Mouse (Mus musculus) forebrain, postnatal 0 days (tissue): Measurements from ENCODE around the gene Cacfd1. TPM values are rescaled to one million over a fixed set of nuclear protein-coding genes. Genes with fewer than 3 reads are reported as not detected.

Experiments used
- ATAC-seq: fragments of 200-750 bp; cut with Nextera tagmentation; 2 replicates; pipeline ENCODE4 v1.8.0; 2017; ENCODE audit warnings: mild to moderate bottlenecking, moderate library complexity
- DNase-seq: peaks from one replicate; pipeline ENCODE4 v3.0.0-alpha.2; 2015
- H3K27ac ChIP-seq: fragments of 300-500 bp; sonication (generic); 2 replicates; pipeline ENCODE4 v1.5.1; 2014; ENCODE audit warnings: low read depth, mild to moderate bottlenecking, antibody characterized with exemption, low read length, moderate library complexity, mixed read lengths
- H3K27me3 ChIP-seq: fragments of 300-500 bp; sonication (generic); 2 replicates; pipeline ENCODE4 v1.6.1; 2014; ENCODE audit warnings: mild to moderate bottlenecking, low read length, mixed read lengths; ENCODE audit not compliant: insufficient read depth
- H3K36me3 ChIP-seq: fragments of 300-500 bp; sonication (generic); 2 replicates; pipeline ENCODE4 v1.6.1; 2014; ENCODE audit warnings: mild to moderate bottlenecking, moderate library complexity; ENCODE audit not compliant: insufficient read depth
- H3K4me1 ChIP-seq: fragments of 300-500 bp; sonication (generic); 2 replicates; pipeline ENCODE4 v1.6.1; 2014; ENCODE audit warnings: antibody characterized with exemption; ENCODE audit not compliant: insufficient read depth
- H3K4me2 ChIP-seq: fragments of 300-500 bp; sonication (generic); 2 replicates; pipeline ENCODE4 v1.6.1; 2014; ENCODE audit warnings: low read depth, mild to moderate bottlenecking, moderate library complexity
- H3K4me3 ChIP-seq: fragments of 300-500 bp; sonication (generic); 2 replicates; pipeline ENCODE4 v1.5.1; 2014; ENCODE audit warnings: low read depth, low read length, mixed read lengths
- H3K9ac ChIP-seq: fragments of 300-500 bp; sonication (generic); 2 replicates; pipeline ENCODE4 v1.6.1; 2014; ENCODE audit warnings: mild to moderate bottlenecking
- H3K9me3 ChIP-seq: fragments of 300-500 bp; sonication (generic); 2 replicates; pipeline ENCODE4 v1.6.1; 2016; ENCODE audit warnings: low read length
- CTCF ChIP-seq: sonication (generic); IDR thresholded peaks from 2 replicates; pipeline ENCODE4 v1.5.1; 2016; ENCODE audit warnings: antibody characterized with exemption, control low read depth, low read depth
- WGBS: fragments of 180-500 bp; shearing (Covaris S2); extraction: QIAGEN DNeasy Blood & Tissue Kit; methylation state at CpG from one replicate; pipeline ENCODE4 v1.1.7; 2014; 5-methylcytosine and 5-hydroxymethylcytosine counted together
- polyA plus RNA-seq: library from polyadenylated mRNA; unstranded; fragments of >200 nt; fragmentation: Nextera tagmentation; extraction: Ambion mirVana; gene quantifications from 2 replicates; pipeline ENCODE4 v1.2.1, GENCODE M21; 2015
- total RNA-seq: library from RNA; depleted of rRNA; stranded (reverse); fragments of >200 nt; gene quantifications from 2 replicates; pipeline ENCODE4 v1.2.3, GENCODE M21; 2014; rRNA removed

The Cacfd1 gene
- total RNA-seq (42.7 and 48.5 TPM in 2 replicates), polyA plus RNA-seq (69.6 and 96.3 TPM in 2 replicates)

DNA sequence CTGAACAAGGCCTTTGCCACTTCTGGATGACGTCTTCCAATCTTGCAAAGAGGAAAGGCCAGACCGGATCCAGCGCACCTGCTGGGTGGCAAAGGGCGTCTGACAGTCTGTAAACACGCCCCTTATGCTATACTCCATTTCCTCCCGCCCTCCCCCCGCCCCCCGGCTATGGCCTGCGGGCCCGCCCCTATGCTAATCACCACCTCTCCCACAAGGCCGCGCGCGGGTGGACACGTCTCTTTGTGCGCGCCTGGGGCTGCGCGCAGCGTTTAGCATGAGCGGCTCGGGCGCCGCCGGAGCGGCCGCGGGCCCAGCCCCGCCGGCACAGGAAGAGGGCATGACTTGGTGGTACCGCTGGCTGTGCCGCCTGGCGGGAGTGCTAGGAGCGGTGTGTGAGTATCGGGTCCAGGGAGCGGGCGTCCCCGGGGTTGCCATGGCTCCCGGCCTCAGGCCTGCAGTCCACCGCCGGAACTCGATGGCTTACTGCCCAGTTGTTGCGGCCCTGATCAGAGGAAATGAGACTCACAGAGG, at the start of gene Cacfd1:
Gene Cacfd1, plus strand, starts transcription at position 213 of the 531 bp plus-strand sequence.
- Histone ChIP-seq H3K27ac (peak within 1 kb of the TSS; percentile 81), H3K4me1 (peaks cover 18% of the 10 kb centered on the region), H3K9ac (peak within 1 kb of the TSS; percentile 85), H3K4me3 (peak within 1 kb of the TSS; percentile 77), H3K4me2 (peak within 1 kb of the TSS; percentile 86), H3K36me3 (peaks cover 10% of the 10 kb centered on the region), H3K9me3 (no peaks in the 10 kb centered on the region), H3K27me3 (no peaks in the 10 kb centered on the region)
- ATAC-seq: peak; percentile 97
- WGBS: under 1% methylated on average over 40 of the region's 43 CpGs
- DNase-seq: peak; percentile 94
- TF ChIP-seq CTCF: peak; percentile 28; the same call in 1 of the 2 replicates

DNA sequence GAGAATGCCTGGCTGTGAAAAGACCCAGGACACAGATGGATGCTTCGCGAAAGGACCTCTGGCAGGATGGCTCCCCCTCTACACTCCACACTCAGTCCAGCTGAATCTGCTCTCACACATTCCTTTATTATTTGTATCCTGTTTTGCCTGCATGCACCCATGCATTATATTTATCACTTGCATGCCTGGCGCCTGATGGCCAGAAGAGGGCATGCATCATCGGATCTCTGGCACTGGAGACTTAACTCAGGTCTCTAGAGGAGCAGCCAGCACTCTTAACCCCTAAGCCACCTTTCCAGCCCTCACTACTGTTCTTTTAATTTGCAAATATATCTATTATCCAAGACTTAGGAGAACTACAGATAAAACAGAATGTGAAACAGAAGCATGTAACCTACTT, 49.0 kb upstream of the Cacfd1 start:
- no peak overlapping the region for H3K9ac ChIP-seq

DNA sequence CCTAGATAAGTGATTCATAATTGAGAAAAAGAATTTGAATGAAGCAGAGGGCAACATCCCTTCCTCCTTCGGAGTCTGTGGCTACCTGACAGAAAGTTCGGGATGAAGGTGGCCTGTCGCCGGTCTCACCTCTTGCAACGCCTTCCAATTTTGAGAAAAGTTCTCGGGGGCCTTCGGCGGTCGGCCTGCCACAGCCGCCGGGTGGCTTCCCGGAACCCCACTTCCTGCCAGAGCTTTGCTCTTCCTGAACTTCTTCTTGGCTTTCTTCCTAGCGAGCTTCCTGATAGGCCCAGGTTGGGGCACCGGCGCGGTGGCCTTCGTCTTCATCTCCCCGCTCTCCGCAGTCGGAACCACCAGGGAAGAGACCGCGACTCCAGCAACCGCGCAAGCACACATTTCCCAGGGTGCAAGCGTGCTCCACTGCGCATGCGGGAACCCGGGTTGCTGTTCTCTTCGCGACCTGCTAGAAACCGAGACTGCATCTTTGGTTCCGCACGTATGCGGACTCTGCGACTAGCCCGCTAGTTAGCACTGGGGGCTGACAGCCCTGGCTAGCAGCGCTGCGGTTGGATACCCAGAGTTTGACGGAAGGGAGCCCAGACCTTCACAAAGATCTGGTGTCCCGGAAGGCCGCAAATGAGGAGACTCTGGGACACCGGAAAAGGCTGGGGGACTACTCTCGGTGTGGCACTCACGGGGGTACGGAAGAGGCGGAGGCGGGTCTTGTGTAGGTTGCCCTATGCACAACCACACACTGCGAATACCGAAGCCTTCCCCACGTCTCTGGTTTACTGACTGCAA, 45.6 kb upstream of the Cacfd1 start, which contains the start of gene Rexo4:
Gene Rexo4, minus strand, starts transcription at position 464 of the 801 bp plus-strand sequence.
- H3K27me3 ChIP-seq: no peaks in the 10 kb centered on the region
- H3K4me1 ChIP-seq: peaks cover 13% of the 10 kb centered on the region
- H3K4me3 ChIP-seq: peak within 1 kb of the TSS; percentile 70
- peaks cover 11% of the 10 kb centered on the region for H3K36me3 ChIP-seq
- peak; percentile 98 for ATAC-seq
- 1% methylated on average over 50 of the region's 50 CpGs for WGBS
- peak within 1 kb of the TSS; percentile 83 for H3K4me2 ChIP-seq
- no peaks in the 10 kb centered on the region for H3K9me3 ChIP-seq
- DNase-seq: peak; percentile 99
- H3K27ac ChIP-seq: peak within 1 kb of the TSS; percentile 97
- TF ChIP-seq CTCF: no peak
- H3K9ac ChIP-seq: peak within 1 kb of the TSS; percentile 81

More for the DNA sequence above, 49.0 kb upstream of the Cacfd1 start:
- Histone ChIP-seq H3K36me3 (peaks cover 39% of the 10 kb centered on the region), H3K4me2 (no peak overlapping the region), H3K4me3 (no peak overlapping the region), H3K27me3 (no peaks in the 10 kb centered on the region), H3K9me3 (no peaks in the 10 kb centered on the region), H3K27ac (no peak overlapping the region), H3K4me1 (peaks cover 13% of the 10 kb centered on the region)
- WGBS: 76% methylated on average over 4 of the region's 4 CpGs
- TF ChIP-seq CTCF: peak; percentile 62
- ATAC-seq (no peak), DNase-seq (no peak)

DNA sequence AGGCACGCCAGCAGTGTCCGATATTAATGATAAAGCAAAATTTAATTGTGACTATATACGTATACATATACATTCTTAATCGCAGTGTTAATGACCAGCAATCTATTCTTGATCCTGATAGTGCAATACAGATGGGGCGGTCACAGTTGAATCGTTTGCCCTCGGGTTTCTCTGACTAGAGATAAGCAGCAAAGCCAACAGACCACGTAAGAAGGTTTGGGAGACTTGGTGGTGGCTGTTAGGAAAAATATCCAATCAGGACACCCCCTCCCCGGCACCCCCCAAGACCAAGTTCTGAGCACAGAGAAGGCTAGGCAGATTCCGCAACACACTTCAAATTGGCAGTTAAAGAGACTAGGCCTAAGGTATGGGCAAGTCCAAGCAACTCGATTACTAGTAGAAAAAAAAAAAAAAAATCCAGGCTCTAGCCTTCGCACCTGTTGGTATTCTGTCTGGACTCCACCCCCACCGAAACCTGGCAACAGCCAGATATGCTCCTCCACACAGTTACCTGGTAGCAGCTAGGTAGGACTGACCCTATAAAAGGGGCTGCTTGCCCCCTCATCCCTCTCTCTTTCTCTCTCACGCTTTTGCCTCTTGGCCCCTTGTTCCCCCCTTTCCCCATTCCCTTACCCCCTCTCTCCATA, 44.9 kb upstream of the Cacfd1 start:
- Histone ChIP-seq H3K27me3 (no peaks in the 10 kb centered on the region), H3K4me2 (peak overlapping the region; percentile 83), H3K9ac (peak overlapping the region; percentile 81), H3K27ac (peak overlapping the region; percentile 97), H3K36me3 (peaks cover 6% of the 10 kb centered on the region), H3K9me3 (no peaks in the 10 kb centered on the region), H3K4me3 (peak overlapping the region; percentile 70), H3K4me1 (peaks cover 13% of the 10 kb centered on the region)
- TF ChIP-seq CTCF: no peak
- 12% methylated on average over 14 of the region's 14 CpGs for WGBS
- ATAC-seq: 0 out of 2 replicates have a peak, but pooled peaks have one; percentile 1
- DNase-seq: no peak

DNA sequence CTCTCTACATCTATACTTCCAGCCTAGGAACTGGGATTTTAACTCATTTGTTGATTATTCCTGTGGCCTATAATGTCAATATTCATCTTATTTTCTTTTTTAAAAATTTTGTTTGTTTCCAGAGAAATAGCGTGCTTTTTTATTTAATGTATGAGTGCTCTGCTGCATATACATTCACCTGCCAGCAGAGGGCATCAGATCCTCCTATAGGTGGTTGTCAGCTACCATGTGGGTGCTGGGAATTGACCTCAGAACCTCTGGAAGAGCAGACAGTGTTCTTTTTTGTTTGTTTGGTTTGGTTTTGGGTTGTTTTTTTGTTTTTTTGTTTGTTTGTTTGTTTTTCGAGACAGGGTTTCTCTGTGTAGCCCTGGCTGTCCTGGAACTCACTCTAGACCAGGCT, 42.5 kb upstream of the Cacfd1 start:
- H3K27me3 ChIP-seq: no peaks in the 10 kb centered on the region
- H3K9me3 ChIP-seq: no peaks in the 10 kb centered on the region
- ATAC-seq (no peak), DNase-seq (no peak)
- no peak overlapping the region for H3K4me3 ChIP-seq
- H3K27ac ChIP-seq: no peak overlapping the region
- 80% methylated on average over 2 of the region's 2 CpGs for WGBS
- 0 out of 2 replicates have a peak, but pooled peaks have one; percentile 10 for TF ChIP-seq CTCF
- peaks cover 6% of the 10 kb centered on the region; the same call in 1 of the 2 replicates for H3K4me1 ChIP-seq
- no peaks in the 10 kb centered on the region for H3K36me3 ChIP-seq
- H3K9ac ChIP-seq: no peak overlapping the region
- H3K4me2 ChIP-seq: no peak overlapping the region

DNA sequence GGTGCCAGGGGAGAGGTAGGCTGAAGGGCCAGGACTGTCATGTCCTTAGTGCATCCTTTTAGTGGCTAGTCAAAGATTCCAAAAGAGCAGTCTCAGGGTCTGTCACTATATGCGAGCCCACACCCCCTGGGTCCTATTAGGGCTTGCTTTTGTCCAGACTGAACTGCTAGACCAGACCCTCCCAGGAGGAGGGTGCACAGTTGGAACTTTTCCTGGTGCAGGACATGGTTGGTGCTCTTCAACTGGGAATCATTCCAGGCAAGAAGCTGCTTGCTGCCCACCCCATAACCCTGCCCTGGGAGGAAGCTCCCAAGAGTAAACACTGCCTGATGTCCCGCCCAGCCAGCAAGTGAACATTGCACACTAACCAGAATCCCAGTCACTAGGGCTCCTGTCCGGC, 36.6 kb upstream of the Cacfd1 start, which contains the start of gene Adamts13:
Gene Adamts13, plus strand, starts transcription at position 301 of the 400 bp plus-strand sequence.
- no peak within 1 kb of the TSS for H3K4me2 ChIP-seq
- no peak for ATAC-seq
- no peak within 1 kb of the TSS for H3K27ac ChIP-seq
- TF ChIP-seq CTCF: no peak
- 68% methylated on average over 3 of the region's 3 CpGs for WGBS
- H3K4me1 ChIP-seq: no peaks in the 10 kb centered on the region
- no peaks in the 10 kb centered on the region for H3K36me3 ChIP-seq
- DNase-seq: no peak
- no peaks in the 10 kb centered on the region for H3K9me3 ChIP-seq
- H3K4me3 ChIP-seq: no peak within 1 kb of the TSS
- no peak within 1 kb of the TSS for H3K9ac ChIP-seq
- H3K27me3 ChIP-seq: no peaks in the 10 kb centered on the region
